Mouse (Mus musculus): ENCODE results near the gene Sh3rf1. TPM values are rescaled to one million over a fixed set of nuclear protein-coding genes. Genes with fewer than 3 reads are reported as not detected.
A peak's percentile ranks its signal among the peaks of the same experiment; 100 is the strongest.

Sh3rf1 gene
- polyA plus RNA-seq, 1 experiment from 2014 or later: 30.7 TPM

- Histone ChIP-seq H3K27me3 (replicated peaks) (no peaks in the 10 kb centered on the region), H3K9ac (no peak overlapping the region), H3K9me3 (no peaks in the 10 kb centered on the region), H3K4me2 (no peak overlapping the region), H3K4me3 (no peak overlapping the region), H3K36me3 (replicated peaks) (no peaks in the 10 kb centered on the region), H3K4me1 (peaks cover 23% of the 10 kb centered on the region), H3K27ac (no peak overlapping the region)
- 61% methylated on average over 11 of the region's 11 CpGs for WGBS
- ATAC-seq (replicated peaks): no peak
Measured at GRCm38 (mm10) chr8:61270016-61270415, 46.3 kb downstream of the Sh3rf1 start.

GRCm38 (mm10) chr8:61270541-61270940 is 46.9 kb downstream of the Sh3rf1 start:
- Histone ChIP-seq H3K4me1 (peaks cover 25% of the 10 kb centered on the region), H3K4me2 (no peak overlapping the region), H3K4me3 (no peak overlapping the region), H3K9ac (no peak overlapping the region), H3K9me3 (no peaks in the 10 kb centered on the region), H3K36me3 (replicated peaks) (no peaks in the 10 kb centered on the region), H3K27ac (no peak overlapping the region), H3K27me3 (replicated peaks) (no peaks in the 10 kb centered on the region)
- no peak for ATAC-seq (replicated peaks)
- 84% methylated on average over 9 of the region's 9 CpGs for WGBS

GRCm38 (mm10) chr8:61270961-61271360 is 47.3 kb downstream of the Sh3rf1 start:
- no peaks in the 10 kb centered on the region for H3K36me3 ChIP-seq (replicated peaks)
- ATAC-seq (replicated peaks): no peak
- no peaks in the 10 kb centered on the region for H3K27me3 ChIP-seq (replicated peaks)
- 64% methylated on average over 5 of the region's 6 CpGs for WGBS
- peaks cover 26% of the 10 kb centered on the region for H3K4me1 ChIP-seq
- H3K9ac ChIP-seq: no peak overlapping the region
- H3K4me3 ChIP-seq: no peak overlapping the region
- H3K4me2 ChIP-seq: no peak overlapping the region
- no peak overlapping the region for H3K27ac ChIP-seq
- no peaks in the 10 kb centered on the region for H3K9me3 ChIP-seq

- Histone ChIP-seq H3K9me3 (no peaks in the 10 kb centered on the region), H3K4me1 (peaks cover 34% of the 10 kb centered on the region), H3K4me2 (no peak overlapping the region), H3K27me3 (replicated peaks) (no peaks in the 10 kb centered on the region), H3K27ac (no peak overlapping the region), H3K36me3 (replicated peaks) (no peaks in the 10 kb centered on the region), H3K4me3 (no peak overlapping the region), H3K9ac (no peak overlapping the region)
- ATAC-seq (replicated peaks): no peak
- WGBS: 82% methylated on average over 3 of the region's 3 CpGs
Measured at GRCm38 (mm10) chr8:61272838-61273237, 49.2 kb downstream of the Sh3rf1 start.

- Histone ChIP-seq H3K27ac (no peak overlapping the region), H3K27me3 (replicated peaks) (no peaks in the 10 kb centered on the region), H3K4me1 (peaks cover 34% of the 10 kb centered on the region), H3K9me3 (no peaks in the 10 kb centered on the region), H3K36me3 (replicated peaks) (no peaks in the 10 kb centered on the region), H3K4me3 (no peak overlapping the region), H3K4me2 (no peak overlapping the region), H3K9ac (no peak overlapping the region)
- no peak for ATAC-seq (replicated peaks)
- WGBS: 84% methylated on average over 17 of the region's 17 CpGs
Measured at GRCm38 (mm10) chr8:61273307-61274221, 49.9 kb downstream of the Sh3rf1 start.

- H3K4me3 ChIP-seq: no peak overlapping the region
- ATAC-seq (replicated peaks): 0 out of 2 replicates have a peak, but pooled peaks have one; percentile 38
- peaks cover 34% of the 10 kb centered on the region for H3K4me1 ChIP-seq
- H3K4me2 ChIP-seq: no peak overlapping the region
- no peak overlapping the region for H3K9ac ChIP-seq
- no peak overlapping the region for H3K27ac ChIP-seq
- H3K27me3 ChIP-seq (replicated peaks): no peaks in the 10 kb centered on the region
- no peaks in the 10 kb centered on the region for H3K9me3 ChIP-seq
- 41% methylated on average over 10 of the region's 10 CpGs for WGBS
- no peaks in the 10 kb centered on the region for H3K36me3 ChIP-seq (replicated peaks)
Measured at GRCm38 (mm10) chr8:61274602-61275462, 51.2 kb downstream of the Sh3rf1 start.

GRCm38 (mm10) chr8:61275463-61276356 is 52.0 kb downstream of the Sh3rf1 start:
- H3K27ac ChIP-seq: no peak overlapping the region
- no peak overlapping the region for H3K4me3 ChIP-seq
- WGBS: 75% methylated on average over 11 of the region's 11 CpGs

GRCm38 (mm10) chr8:61276397-61276796 is 52.7 kb downstream of the Sh3rf1 start:
- 79% methylated on average over 5 of the region's 5 CpGs for WGBS
- H3K36me3 ChIP-seq (replicated peaks): no peaks in the 10 kb centered on the region
- ATAC-seq (replicated peaks): no peak
- H3K9me3 ChIP-seq: no peaks in the 10 kb centered on the region
- peaks cover 23% of the 10 kb centered on the region for H3K4me1 ChIP-seq
- H3K27ac ChIP-seq: no peak overlapping the region
- no peaks in the 10 kb centered on the region for H3K27me3 ChIP-seq (replicated peaks)
- no peak overlapping the region for H3K4me3 ChIP-seq
- H3K9ac ChIP-seq: no peak overlapping the region
- H3K4me2 ChIP-seq: no peak overlapping the region

More at GRCm38 (mm10) chr8:61275463-61276356, 52.0 kb downstream of the Sh3rf1 start:
- Histone ChIP-seq H3K4me1 (peaks cover 27% of the 10 kb centered on the region), H3K36me3 (replicated peaks) (no peaks in the 10 kb centered on the region), H3K27me3 (replicated peaks) (no peaks in the 10 kb centered on the region), H3K9ac (no peak overlapping the region), H3K4me2 (no peak overlapping the region), H3K9me3 (no peaks in the 10 kb centered on the region)
- no peak for ATAC-seq (replicated peaks)

GRCm38 (mm10) chr8:61279030-61279429 is 55.4 kb downstream of the Sh3rf1 start:
- Histone ChIP-seq H3K4me2 (no peak overlapping the region), H3K4me3 (no peak overlapping the region), H3K4me1 (peaks cover 28% of the 10 kb centered on the region), H3K27me3 (replicated peaks) (no peaks in the 10 kb centered on the region), H3K9me3 (no peaks in the 10 kb centered on the region), H3K27ac (no peak overlapping the region), H3K36me3 (replicated peaks) (no peaks in the 10 kb centered on the region), H3K9ac (no peak overlapping the region)
- ATAC-seq (replicated peaks): no peak
- WGBS: 91% methylated on average over 10 of the region's 10 CpGs

- H3K9ac ChIP-seq: no peak overlapping the region
- H3K9me3 ChIP-seq: no peaks in the 10 kb centered on the region
- peaks cover 8% of the 10 kb centered on the region for H3K4me1 ChIP-seq
- no peaks in the 10 kb centered on the region for H3K27me3 ChIP-seq (replicated peaks)
- H3K4me3 ChIP-seq: no peak overlapping the region
- no peak overlapping the region for H3K4me2 ChIP-seq
- no peak overlapping the region for H3K27ac ChIP-seq
- no peaks in the 10 kb centered on the region for H3K36me3 ChIP-seq (replicated peaks)
- ATAC-seq (replicated peaks): no peak
- WGBS: 42% methylated on average over 10 of the region's 10 CpGs
Measured at GRCm38 (mm10) chr8:61282303-61283168, 58.9 kb downstream of the Sh3rf1 start.
